Mouse (Mus musculus) lung, embryonic 14.5 days (tissue): ENCODE measurements around the gene Agr2. TPM values are rescaled to one million over a fixed set of nuclear protein-coding genes. Genes with fewer than 3 reads are reported as not detected.
A peak's percentile ranks its signal among the peaks of the same experiment; 100 is the strongest.

Experiments used
- ATAC-seq: fragments of 200-750 bp; cut with Nextera tagmentation; 2 replicates; pipeline ENCODE4 v1.8.0; 2017; ENCODE audit warnings: mild to moderate bottlenecking, moderate TSS enrichment, moderate library complexity; ENCODE audit not compliant: insufficient read depth
- DNase-seq: peaks from one replicate; pipeline ENCODE4 v3.0.0-alpha.2; 2015
- H3K27ac ChIP-seq: fragments of 300-500 bp; sonication (generic); 2 replicates; pipeline ENCODE4 v1.5.1; 2014; ENCODE audit warnings: low read depth, mild to moderate bottlenecking, moderate library complexity
- H3K27me3 ChIP-seq: fragments of 300-500 bp; sonication (generic); 2 replicates; pipeline ENCODE4 v1.6.1; 2014; ENCODE audit warnings: low read length, control low read depth; ENCODE audit not compliant: insufficient read depth
- H3K36me3 ChIP-seq: fragments of 300-500 bp; sonication (generic); 2 replicates; pipeline ENCODE4 v1.6.1; 2014; ENCODE audit warnings: control low read depth; ENCODE audit not compliant: insufficient read depth
- H3K4me1 ChIP-seq: fragments of 300-500 bp; sonication (generic); 2 replicates; pipeline ENCODE4 v1.6.1; 2014; ENCODE audit warnings: antibody characterized with exemption, control low read depth; ENCODE audit not compliant: insufficient read depth
- H3K4me2 ChIP-seq: fragments of 300-500 bp; sonication (generic); 2 replicates; pipeline ENCODE4 v1.6.1; 2014; ENCODE audit warnings: mild to moderate bottlenecking
- H3K4me3 ChIP-seq: fragments of 300-500 bp; sonication (generic); 2 replicates; pipeline ENCODE4 v1.5.1; 2014; ENCODE audit warnings: low read depth, low read length
- H3K9ac ChIP-seq: fragments of 300-500 bp; sonication (generic); 2 replicates; pipeline ENCODE4 v1.6.1; 2014
- H3K9me3 ChIP-seq: fragments of 300-500 bp; sonication (generic); 2 replicates; pipeline ENCODE4 v1.6.1; 2016; ENCODE audit warnings: low read depth, low read length, control low read depth
- CTCF ChIP-seq: IDR thresholded peaks from 2 replicates; pipeline ENCODE4 v1.5.1; 2016; ENCODE audit warnings: antibody characterized with exemption, low read depth
- WGBS: fragments of 180-500 bp; shearing (Covaris S2); extraction: QIAGEN DNeasy Blood & Tissue Kit; methylation state at CpG from one replicate; pipeline ENCODE4 v1.1.7; 2014; 5-methylcytosine and 5-hydroxymethylcytosine counted together
- polyA plus RNA-seq: library from polyadenylated mRNA; unstranded; fragments of >200 nt; fragmentation: Nextera tagmentation; extraction: Ambion mirVana; gene quantifications from 2 replicates; pipeline ENCODE4 v1.2.1, GENCODE M21; 2014

The Agr2 gene
- polyA plus RNA-seq, 1 experiment from 2014 or later, result 0.41 TPM

DNA sequence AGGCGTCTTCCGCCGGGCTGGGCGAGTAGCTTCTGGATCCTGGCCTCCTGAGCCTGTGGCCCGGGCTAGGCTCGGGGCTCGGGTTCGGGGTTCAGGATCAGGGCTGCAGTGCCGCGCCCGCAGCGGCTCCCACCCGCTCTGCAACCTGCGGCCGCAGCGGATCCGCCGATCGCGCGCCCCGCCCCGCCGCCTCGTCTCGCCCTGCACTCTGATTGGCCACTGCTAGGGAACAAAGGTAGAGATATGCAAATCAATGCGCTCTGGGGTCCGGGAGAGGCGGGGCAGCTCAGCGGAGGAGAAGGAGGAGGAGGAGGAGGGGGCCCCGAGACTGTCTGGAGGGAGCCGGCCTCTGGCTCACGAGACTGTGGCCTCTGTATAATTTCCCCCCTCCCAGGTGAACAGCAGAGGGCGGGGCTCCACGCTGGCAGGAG is 49.7 kb downstream of the Agr2 start, which contains the start of gene Tspan13:
Gene Tspan13 (minus strand): TSS at position 153 of the 431 bp plus-strand sequence.
- DNase-seq (peak; percentile 91), ATAC-seq (peak; percentile 99)
- no peaks in the 10 kb centered on the region for H3K27me3 ChIP-seq
- 2% methylated on average over 35 of the region's 35 CpGs for WGBS
- H3K9ac ChIP-seq, result peak within 1 kb of the TSS; percentile 82
- no peaks in the 10 kb centered on the region for H3K4me1 ChIP-seq
- no peak for TF ChIP-seq CTCF
- H3K27ac ChIP-seq, result peak within 1 kb of the TSS; percentile 67; the same call in 1 of the 2 replicates
- peak within 1 kb of the TSS; percentile 96 for H3K4me2 ChIP-seq
- no peaks in the 10 kb centered on the region for H3K36me3 ChIP-seq
- no peaks in the 10 kb centered on the region for H3K9me3 ChIP-seq
- peak within 1 kb of the TSS; percentile 81 for H3K4me3 ChIP-seq

DNA sequence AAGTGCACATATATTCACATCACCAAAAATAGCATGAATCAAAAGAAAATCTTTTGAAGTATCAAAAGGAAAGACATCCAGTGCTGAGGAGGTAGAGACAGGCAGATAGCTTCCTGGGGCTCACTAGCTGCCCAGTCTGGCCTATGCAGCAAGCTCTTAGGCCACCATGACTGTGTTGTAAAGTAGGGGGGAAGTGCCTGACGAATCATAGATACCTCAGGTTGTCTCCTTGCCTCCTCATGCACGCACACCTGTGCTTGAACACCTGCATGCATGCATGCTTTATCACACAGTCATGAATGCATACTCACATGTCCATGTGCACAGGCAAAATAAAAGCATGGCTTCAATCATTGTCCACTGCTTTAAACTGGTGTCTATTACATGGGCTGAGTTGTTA is 52.0 kb downstream of the Agr2 start:
- Histone ChIP-seq H3K4me2 (no peak overlapping the region), H3K4me3 (no peak overlapping the region), H3K4me1 (no peaks in the 10 kb centered on the region), H3K9ac (no peak overlapping the region), H3K27me3 (no peaks in the 10 kb centered on the region), H3K36me3 (no peaks in the 10 kb centered on the region), H3K27ac (no peak overlapping the region), H3K9me3 (no peaks in the 10 kb centered on the region)
- no peak for TF ChIP-seq CTCF
- no peak for ATAC-seq
- WGBS, result 72% methylated on average over 2 of the region's 2 CpGs
- no peak for DNase-seq

DNA sequence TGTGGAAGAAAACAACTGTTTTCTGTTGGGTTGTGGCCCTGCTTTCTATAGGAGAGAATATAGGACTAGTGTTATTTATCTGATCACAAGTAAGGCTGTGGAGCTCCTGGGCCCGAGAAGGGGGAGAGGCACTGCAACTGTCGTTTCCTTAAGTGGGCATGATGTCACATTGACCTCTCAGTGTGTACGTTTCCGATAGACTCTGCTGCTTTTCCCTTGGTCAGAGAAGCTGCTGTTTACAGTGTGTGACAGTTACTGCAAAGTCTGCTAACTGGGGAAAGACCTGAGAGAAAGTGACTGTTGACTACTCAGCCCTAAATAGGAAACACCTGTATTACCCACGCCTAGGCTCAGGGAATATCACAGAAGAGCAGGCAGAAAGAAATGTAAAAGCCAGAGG is 53.5 kb downstream of the Agr2 start:
- H3K27ac ChIP-seq, result no peak overlapping the region
- H3K9me3 ChIP-seq, result no peaks in the 10 kb centered on the region
- H3K4me1 ChIP-seq, result no peaks in the 10 kb centered on the region
- no peak overlapping the region for H3K9ac ChIP-seq
- TF ChIP-seq CTCF, result no peak
- ATAC-seq (no peak), DNase-seq (no peak)
- H3K27me3 ChIP-seq, result no peaks in the 10 kb centered on the region
- 18% methylated on average over 5 of the region's 5 CpGs for WGBS
- no peak overlapping the region for H3K4me2 ChIP-seq
- no peak overlapping the region for H3K4me3 ChIP-seq
- H3K36me3 ChIP-seq, result no peaks in the 10 kb centered on the region

DNA sequence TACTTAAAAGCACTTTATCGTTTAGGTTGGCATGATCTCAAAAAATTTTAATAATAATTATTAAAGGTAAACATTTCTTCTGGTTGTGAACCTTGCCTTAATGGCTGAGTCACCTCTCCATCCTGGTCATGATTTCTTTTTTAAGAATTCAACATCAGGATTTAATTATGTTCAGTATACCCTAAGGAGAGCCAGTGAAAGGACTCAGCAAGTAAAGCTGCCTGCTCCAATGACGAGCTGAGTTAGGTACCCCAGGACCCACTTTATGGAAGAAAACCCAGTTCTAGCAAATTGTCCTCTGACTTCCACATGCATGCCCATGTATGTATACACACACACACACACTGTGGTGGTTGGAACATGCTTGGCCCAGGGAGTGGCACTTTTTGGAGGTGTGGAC is 54.9 kb downstream of the Agr2 start:
- ATAC-seq, result no peak

DNA sequence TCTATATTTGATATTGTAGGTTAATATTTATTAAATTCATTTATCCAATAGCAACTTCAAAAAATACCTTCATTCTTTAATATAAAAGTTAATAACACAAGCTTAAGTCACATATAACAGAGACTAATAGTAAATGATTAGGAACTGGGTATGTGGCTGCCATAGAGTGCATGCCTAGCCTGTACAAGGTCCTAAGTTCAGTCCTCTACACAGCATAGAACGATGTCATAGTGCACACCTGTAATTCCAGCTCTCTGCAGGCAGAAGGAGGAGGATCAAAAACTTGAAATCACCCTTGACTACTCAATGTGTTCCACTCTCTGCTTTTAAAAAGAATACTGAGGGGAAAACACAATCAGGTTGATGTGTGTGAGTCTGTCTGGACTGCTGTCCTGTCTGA is 57.6 kb downstream of the Agr2 start:
- Histone ChIP-seq H3K9ac (no peak overlapping the region), H3K4me3 (no peak overlapping the region), H3K9me3 (no peaks in the 10 kb centered on the region), H3K4me2 (no peak overlapping the region), H3K4me1 (no peaks in the 10 kb centered on the region), H3K36me3 (no peaks in the 10 kb centered on the region), H3K27ac (no peak overlapping the region), H3K27me3 (no peaks in the 10 kb centered on the region)
- DNase-seq (no peak), ATAC-seq (no peak)
- no peak for TF ChIP-seq CTCF
- 73% methylated on average over 1 of the region's 1 CpGs for WGBS

More for the DNA sequence above, 54.9 kb downstream of the Agr2 start:
- DNase-seq, result no peak
- WGBS, result 69% methylated on average over 2 of the region's 2 CpGs
- Histone ChIP-seq H3K4me3 (no peak overlapping the region), H3K9ac (no peak overlapping the region), H3K27me3 (no peaks in the 10 kb centered on the region), H3K4me1 (no peaks in the 10 kb centered on the region), H3K36me3 (no peaks in the 10 kb centered on the region), H3K27ac (no peak overlapping the region), H3K9me3 (no peaks in the 10 kb centered on the region), H3K4me2 (no peak overlapping the region)
- no peak for TF ChIP-seq CTCF

Other genes with a start within 250 kb of the Agr2 start
- gene Agr3, start 67.3 kb upstream of the Agr2 start, polyA plus RNA-seq, result not detected in 2 replicates
- gene Tspan13, start 49.6 kb downstream of the Agr2 start, polyA plus RNA-seq, result 108 and 117 TPM in 2 replicates
- gene Ankmy2, start 164.2 kb downstream of the Agr2 start, polyA plus RNA-seq, result 39.8 and 42.6 TPM in 2 replicates
- gene Bzw2, start 165.2 kb downstream of the Agr2 start, polyA plus RNA-seq, result 228 and 236 TPM in 2 replicates